Mouse (Mus musculus) limb, embryonic 11.5 days (tissue): ENCODE measurements around the gene Ccnj. TPM values are rescaled to one million over a fixed set of nuclear protein-coding genes. Genes with fewer than 3 reads are reported as not detected.

Experiments
- microRNA-seq: library from miRNA; unstranded; fragments of <30 nt; microRNA quantifications from one replicate; pipeline ENCODE4, GENCODE M21; 2016
- polyA plus RNA-seq: library from polyadenylated mRNA; unstranded; fragments of >200 nt; fragmentation: Nextera tagmentation; extraction: Ambion mirVana; gene quantifications from 2 replicates; pipeline ENCODE4 v1.2.1, GENCODE M21; 2014

Gene Ccnj
- polyA plus RNA-seq, 1 experiment from 2014 or later, result 33.5 TPM

Small RNAs within 50 kb of the gene (microRNA-seq; reads per million reads assigned to microRNA genes)
- gene Mir8092, result 0.92 reads per million

Other genes with a start within 250 kb of the Ccnj start
- gene Aldh18a1, start 242.8 kb upstream of the Ccnj start, polyA plus RNA-seq, result 71.1 and 72.8 TPM in 2 replicates
- gene Tctn3, start 219.0 kb upstream of the Ccnj start, polyA plus RNA-seq, result 10.6 and 11.0 TPM in 2 replicates
- 3.7 and 3.9 TPM in 2 replicates for gene Entpd1, start 218.9 kb upstream of the Ccnj start, polyA plus RNA-seq
- gene Cc2d2b, start 82.5 kb upstream of the Ccnj start, polyA plus RNA-seq, result 0.12 TPM in 1 of 2 replicates, not detected in the other
- 16.1 and 17.2 TPM in 2 replicates for gene Zfp518a, start 63.4 kb downstream of the Ccnj start, polyA plus RNA-seq
- gene Blnk, start 163.3 kb downstream of the Ccnj start, polyA plus RNA-seq, result 0.97 and 1.5 TPM in 2 replicates
- not detected in 2 replicates for gene Dntt, start 198.0 kb downstream of the Ccnj start, polyA plus RNA-seq
- gene Opalin, start 245.8 kb downstream of the Ccnj start, polyA plus RNA-seq, result not detected in 2 replicates